Mouse (Mus musculus) lung, postnatal 0 days (tissue): ENCODE results near the gene Sytl1.

Experiments
- CTCF ChIP-seq: IDR thresholded peaks from 2 replicates; pipeline ENCODE4 v1.5.1; 2016; ENCODE audit warnings: antibody characterized with exemption, mild to moderate bottlenecking
- EP300 ChIP-seq: IDR thresholded peaks from 2 replicates; pipeline ENCODE4 v1.6.1; 2016; ENCODE audit warnings: antibody characterized with exemption, mild to moderate bottlenecking, control low read depth

DNA sequence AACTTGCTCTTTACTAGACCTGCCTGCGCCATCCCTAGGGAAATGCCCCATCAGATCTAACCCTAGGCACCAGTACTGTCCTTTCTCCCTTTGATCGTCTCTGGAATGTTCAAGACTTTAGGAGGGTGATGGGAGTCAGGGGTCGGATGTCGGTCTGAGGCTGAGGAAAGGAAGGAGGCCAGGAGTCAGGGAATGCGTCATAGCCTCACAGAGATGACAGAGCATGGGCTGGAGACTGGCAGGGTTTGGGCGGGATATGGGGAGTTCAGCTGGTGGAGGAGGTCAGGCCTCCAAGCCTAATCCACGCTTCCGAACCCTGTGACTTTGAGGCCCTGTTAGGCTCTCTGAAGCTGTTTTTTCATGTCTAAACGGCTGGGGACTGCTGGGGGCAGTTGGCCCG is 49.3 kb downstream of the Sytl1 start:
- TF ChIP-seq CTCF (no peak), EP300 (no peak)
